Mouse (Mus musculus): ENCODE measurements at regions not wholly inside any gene's neighbourhood (a gene's known extent, or its start where the extent isn't known, plus 50 kb on each side); places are given as distances from the start of the nearest gene placed in this dataset.

DNA sequence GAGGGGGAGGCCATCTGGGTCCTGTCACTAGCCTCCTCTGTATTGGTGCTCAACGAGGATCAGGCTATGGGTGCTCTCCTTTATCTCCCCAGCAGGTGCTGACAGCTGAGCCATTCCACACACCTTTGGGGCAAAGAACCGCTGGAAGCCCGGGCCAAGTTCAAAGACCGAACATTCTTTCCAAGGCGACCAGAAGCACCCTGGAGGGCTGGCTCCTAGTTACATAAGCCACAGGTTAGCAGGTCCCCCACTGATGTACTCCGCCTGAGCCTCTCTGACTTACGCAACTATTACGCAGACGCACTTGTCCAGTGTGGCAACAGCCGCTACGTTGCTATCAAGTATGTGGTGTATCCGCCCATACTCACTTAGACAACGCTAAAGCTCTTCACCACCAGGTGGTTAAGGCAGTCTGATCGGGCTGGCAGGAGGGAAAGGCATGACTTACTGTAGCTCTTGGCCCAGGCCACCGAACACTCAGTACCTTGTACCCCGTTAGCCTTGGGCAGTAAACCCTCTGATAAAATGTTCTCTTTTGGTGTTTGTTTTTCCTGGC, 69.2 kb downstream of the Gm33543 start:
- DNase-seq, result peak; percentile 79 to 89

GRCm38 (mm10) chr10:95772811-95773424, 69.8 kb downstream of the Gm33543 start:
- no peak for DNase-seq

DNA sequence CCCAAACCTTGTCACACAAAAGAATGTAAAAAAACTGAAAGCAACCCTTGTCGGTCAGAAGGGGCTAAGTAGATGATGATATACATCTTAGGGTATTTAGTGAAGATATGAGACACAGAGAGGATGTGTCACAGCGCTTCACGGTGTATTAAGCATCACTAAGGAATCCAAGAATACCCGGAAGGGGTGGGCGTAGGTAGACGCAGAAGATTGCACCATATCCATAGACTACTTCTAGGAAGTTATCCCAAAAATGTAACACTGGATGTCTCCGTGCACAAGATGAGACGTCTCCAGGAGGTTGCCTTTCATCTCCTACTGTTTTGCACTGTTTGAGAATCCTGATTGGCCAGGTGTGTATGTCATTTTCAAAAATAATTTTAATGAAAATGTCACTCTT, 73.8 kb downstream of the Gm33543 start:
- DNase-seq, result no peak

DNA sequence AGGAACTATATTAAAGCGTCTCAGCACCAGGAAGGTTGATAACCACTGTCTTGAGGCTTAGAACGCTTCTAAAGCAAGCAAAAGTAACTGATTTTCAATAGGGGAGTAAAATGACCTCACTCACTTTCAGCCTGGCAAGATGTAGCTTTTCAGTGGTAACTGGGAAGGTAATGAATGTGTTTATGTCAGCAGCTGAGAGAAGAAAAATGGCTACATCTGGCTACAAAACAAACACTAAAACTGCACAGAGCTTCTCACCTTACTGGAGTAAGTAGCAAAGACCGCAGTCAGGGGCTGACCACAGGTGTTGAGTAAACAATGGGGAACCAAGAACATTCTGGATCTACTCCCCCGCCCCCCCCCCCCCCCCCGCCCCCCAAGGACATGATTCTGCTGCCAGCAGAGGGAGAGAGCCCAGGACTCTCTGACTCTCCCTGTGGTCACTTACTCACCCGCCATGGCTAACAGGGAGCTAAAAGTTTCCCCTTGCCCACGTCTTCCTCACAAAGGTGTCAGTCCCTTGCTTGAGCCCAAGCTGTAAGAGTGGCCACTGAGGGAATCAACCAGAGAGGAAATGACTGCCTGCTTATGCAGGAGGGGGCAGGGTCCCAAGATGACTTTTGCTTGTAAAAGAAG, 75.1 kb downstream of the Gm33543 start:
- no peak for DNase-seq

- peak; percentile 76 to 85 for DNase-seq
Observed at GRCm38 (mm10) chr10:95764129-95764528, 78.6 kb downstream of the Gm33543 start.

GRCm38 (mm10) chr10:95762632-95763031, 80.1 kb downstream of the Gm33543 start:
- peak in 1 of 2 experiments; percentile 56 for DNase-seq

DNA sequence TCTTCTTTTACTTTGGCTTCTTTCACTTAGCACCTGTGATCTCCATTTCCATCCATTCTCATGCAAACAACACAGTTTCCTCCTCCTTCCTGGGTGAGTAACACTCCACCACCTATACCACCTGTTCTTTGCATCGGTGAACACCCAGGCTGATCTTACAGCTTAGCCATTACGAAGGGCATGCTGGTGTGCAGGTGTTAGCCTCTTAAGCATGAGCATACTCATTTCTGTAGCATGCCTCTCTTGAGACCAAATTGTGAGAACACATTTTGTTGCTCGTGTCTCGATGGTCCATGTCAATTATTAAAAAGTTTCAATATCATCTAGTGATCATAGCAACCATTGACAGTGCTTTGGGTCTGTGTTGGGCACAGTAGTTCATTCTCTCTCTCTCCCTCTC, 80.8 kb downstream of the Gm33543 start:
- no peak for DNase-seq

GRCm38 (mm10) chr10:95760121-95760870, 82.4 kb downstream of the Gm33543 start:
- no peak for DNase-seq

DNA sequence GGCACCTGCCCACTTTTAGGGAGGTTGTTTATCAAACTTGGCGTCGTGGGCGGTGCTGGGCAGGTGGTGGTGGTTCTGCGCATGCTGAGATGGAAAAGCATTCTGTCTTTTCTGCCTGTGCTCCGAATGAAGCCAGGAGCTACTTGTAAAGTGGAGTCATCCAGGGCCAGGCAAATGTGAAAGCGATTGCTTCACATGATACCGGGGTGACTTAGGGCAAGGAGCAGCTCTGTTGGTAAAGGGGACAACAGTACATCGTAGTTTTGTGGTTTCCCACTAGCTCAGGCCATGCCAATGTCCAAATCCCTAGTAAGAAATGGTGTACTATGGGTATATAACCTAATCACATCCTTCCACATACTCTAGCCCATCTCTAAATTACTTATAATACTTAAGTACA, 84.5 kb downstream of the Gm33543 start:
- DNase-seq, result no peak

DNA sequence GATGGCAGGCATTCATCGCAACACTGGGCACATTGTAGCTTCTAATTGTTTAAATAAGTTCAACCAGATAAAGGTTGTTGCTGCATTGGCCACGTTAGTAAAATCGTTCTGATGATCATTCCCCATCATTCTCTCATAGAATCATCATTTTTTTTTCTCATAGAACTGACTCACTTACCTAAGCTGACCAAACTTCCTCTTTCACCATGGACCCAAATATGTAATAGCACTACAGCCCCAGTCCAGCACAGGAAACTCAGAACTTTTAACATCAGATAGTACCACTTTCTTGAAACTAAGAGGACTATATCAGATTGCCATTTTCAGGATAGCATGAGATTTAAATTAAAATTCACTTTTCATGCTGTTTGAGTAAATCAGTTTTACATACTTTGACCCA, 82.2 kb upstream of the Anapc15-ps start:
- DNase-seq, result no peak

- DNase-seq, result no peak
Observed at GRCm38 (mm10) chr10:95753396-95753905, 80.2 kb upstream of the Anapc15-ps start.

GRCm38 (mm10) chr10:95748360-95748759, 75.1 kb upstream of the Anapc15-ps start:
- DNase-seq, result no peak

- DNase-seq, result no peak
Observed at GRCm38 (mm10) chr10:95747939-95748338, 74.7 kb upstream of the Anapc15-ps start.

DNA sequence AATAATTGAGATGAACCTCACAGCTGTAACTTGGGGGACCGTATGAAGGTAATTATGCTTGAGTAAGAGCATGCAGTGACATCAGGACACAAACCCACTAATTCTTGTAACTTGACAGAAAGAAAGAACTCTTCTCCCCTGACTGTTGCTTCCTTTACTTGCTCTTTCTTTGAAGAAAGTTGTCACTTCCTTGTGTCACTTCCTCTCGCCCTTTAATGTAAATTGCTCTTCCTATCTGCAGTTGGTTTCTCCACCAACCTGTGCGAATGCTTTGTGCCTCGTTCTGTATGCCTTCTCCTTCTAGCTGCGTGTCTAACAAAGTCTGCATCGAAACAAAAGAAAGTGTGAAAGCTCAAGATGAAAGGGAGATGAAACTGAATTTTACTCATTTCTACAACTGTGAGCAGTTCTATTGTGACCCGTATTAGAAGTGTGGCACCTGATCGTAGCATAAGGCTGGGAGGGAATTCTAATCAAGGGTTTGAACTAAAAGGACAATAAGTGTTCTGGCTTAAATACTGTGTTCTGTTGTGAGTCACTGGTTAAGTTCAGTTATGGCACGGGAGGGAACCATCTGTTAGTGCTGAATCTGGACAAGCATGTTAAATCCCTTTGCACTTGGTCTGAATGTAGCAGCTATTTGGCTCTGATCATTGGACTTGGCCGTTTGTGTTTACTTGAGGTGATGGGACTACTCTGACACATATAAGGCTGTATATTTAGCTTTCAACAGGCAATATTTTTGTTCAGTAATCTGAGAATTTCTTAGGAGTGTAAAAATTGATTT, 72.8 kb upstream of the Anapc15-ps start:
- no peak for DNase-seq

DNA sequence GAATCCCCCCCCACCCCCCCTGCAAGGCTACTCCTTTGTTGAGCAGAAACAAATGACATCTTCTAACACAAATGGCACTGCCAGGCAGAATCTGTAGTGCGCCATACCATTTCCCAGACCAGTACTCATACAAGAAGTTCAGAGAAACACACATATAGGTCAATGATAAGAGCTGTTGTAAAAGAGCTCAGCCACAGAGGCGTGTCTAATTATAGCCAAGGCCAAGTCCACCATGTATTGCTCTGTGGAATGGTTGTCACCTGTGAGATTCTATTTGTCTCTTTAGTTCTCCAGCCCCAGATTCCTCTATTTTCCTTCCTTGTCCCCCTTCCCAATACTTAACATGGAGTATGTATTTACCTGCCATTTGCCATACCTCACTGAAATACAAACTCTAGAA, 72.0 kb upstream of the Anapc15-ps start:
- DNase-seq, result no peak

DNA sequence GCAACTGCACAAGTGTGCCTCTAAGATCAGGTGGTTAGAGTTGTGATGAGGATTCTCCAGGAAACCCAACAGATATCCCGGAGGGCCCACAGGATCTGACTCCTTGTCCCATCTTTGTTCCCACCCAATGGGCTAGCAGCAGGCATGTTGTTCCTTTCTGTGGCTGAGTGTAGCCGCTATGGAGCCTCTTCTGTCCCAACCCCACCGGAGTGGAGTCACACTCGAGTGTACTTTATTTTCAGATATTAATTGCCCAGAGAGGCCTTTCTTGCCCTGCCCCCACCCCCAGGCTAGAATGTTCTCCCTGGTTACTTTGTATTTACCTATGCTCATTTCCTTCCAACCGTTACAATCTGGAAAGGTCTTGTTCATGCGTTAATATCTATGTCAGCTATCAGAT, 70.4 kb upstream of the Anapc15-ps start:
- DNase-seq, result no peak

DNA sequence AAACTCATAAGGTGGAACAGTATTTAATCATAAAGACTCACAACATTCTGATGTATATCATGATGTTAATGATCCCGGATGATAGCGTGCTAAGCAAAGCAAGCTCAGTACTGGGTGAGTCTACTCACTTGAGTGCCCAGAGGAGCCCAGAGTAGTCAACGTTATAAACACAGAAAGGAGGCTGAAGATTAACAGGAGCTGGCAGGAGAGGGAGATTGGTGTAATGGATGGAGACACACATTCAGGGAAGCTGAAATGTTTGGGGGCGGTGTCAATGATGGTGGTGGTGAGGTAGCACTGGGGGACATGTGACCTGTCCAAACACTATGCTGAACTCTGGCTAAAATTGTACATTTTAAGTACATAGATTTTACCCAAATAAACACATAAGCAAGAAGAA, 66.2 kb upstream of the Anapc15-ps start:
- peak; percentile 34 to 38 for DNase-seq

GRCm38 (mm10) chr10:95736743-95737142, 63.5 kb upstream of the Anapc15-ps start:
- DNase-seq, result peak in 1 of 2 experiments; percentile 62

- no peak for DNase-seq
Observed at GRCm38 (mm10) chr10:95731001-95731400, 57.8 kb upstream of the Anapc15-ps start.

DNA sequence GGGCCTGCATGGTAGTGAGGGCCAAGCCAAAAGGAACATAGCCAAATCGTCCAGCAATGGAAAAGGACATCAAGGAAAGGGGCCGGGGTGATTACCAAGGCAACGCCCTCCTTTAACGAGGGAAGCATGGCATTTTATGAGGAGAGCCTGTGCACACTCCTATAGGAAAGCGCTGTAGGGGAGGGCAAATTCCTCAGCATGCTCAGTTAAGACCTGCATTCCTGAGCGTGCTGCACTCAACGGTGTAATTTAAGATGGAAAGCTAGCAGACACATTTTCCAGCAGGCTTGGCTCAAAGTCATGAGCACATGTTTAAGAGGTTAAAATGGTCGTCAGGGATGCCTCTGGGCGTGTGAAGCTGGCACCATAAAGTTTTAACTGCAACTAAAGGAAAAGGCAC, 56.6 kb upstream of the Anapc15-ps start:
- peak; percentile 53 to 71 for DNase-seq

- peak; percentile 91 to 95 for DNase-seq
Observed at GRCm38 (mm10) chr10:95725910-95726309, 52.7 kb upstream of the Anapc15-ps start.

GRCm38 (mm10) chr10:95725349-95725748, 52.1 kb upstream of the Anapc15-ps start:
- DNase-seq, result peak in 1 of 2 experiments; percentile 29

Data from kidney, postnatal 36 days (tissue).